Mouse (Mus musculus): ENCODE results near the gene Elovl6.

The Elovl6 gene

DNA sequence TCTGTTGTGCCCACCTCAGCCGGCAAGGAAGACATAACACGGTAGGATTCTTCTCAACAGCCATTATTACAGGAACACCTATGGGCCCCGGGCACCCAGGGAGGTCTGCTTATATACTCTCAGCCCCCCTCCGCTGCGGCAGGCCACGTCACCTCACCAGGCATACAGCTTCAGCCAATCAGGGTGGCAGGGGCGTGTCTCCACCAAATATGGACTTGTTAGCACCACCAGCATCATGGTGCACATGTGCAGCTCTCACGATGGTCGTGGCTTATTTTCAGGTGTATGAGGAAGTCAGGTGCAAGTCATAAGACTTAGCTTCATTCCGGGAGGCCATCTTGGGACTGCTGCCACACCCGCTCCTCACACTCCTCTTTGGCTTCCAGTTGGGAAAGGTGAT lies 9.3 kb downstream of the Elovl6 start:
- no peak for DNase-seq (ENCODE audit: low read depth, low spot score)

DNA sequence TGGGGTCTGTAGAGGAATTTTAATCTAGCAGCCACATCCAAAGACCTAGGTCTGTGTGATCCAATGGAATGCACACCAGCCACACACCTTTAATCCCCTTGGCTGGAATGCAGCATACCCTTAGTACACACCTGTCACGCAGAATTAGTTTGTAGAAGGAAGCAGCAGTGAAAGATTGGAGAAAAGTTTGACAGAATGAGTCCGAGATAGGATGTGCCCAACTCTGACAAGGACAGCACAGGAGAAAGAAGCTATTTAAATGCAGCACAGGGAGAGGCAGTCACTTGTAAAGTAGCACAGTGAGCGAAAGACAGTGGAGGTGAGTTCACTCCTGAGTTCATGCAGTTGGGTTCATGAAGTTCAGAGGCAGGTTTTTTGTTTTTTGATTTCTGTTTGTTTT lies 11.2 kb downstream of the Elovl6 start:
- no peak for DNase-seq (ENCODE audit: low read depth, low spot score)

DNA sequence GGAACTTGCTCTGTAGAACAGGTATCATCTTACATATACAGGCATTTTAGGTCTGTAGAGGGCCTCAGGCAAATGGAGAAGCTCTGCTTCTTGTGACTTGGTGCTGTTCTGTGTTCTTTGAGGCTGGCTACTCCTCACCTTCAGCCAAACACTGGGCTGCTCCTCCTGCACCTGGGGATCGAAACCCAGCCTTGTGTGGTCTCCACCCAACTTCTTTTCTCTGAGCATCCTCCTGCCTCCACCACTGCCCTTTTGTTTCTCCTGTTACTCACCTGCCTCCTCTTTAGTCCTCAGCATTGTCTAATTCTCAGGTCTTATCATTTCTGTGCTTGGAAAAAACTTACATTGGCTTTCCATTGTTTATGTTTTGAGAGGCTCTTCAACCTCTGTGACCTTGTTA lies 12.1 kb downstream of the Elovl6 start:
- no peak for DNase-seq (ENCODE audit: low read depth, low spot score)

DNA sequence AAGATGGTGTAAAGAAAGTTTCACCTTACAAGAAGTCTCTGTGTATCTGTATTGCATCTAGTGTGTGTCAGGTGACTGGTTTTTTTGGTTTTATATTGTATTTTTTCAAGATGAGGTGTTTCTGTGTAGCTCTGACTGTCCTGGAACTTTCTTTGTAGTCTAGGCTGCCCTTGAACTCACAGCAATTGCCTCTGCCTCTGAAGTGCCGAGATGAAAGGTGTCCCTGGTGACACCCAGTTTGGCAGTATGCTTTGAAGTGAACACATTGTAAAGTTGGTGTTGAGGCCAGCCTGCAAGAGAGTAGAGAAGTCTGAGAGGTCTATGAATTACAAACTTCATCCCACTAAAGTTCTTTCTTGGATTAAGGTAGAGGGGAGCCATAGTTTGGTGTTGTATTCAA lies 13.1 kb downstream of the Elovl6 start:
- no peak for DNase-seq (ENCODE audit: low read depth, low spot score)

DNA sequence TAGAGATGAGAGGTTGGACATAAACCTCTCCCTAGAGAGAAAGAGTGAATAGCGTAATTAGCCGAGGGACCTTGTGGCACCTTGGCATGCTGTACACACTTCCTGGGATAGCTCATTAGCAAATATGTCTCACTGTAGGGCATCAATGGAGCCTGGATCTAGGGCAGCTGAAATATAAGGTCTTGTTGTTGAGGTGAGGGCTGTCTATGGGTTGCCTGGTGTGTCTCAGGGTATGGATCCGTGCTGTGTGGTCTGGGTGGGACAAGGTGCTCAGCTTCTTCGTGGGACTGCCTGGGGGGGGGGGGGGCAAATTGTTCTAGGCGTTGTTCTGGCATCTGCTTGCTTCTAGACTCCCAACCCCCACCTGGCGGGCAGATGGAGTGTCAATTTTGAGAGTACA lies 13.6 kb downstream of the Elovl6 start:
- DNase-seq (ENCODE audit: low read depth, low spot score) = no peak

DNA sequence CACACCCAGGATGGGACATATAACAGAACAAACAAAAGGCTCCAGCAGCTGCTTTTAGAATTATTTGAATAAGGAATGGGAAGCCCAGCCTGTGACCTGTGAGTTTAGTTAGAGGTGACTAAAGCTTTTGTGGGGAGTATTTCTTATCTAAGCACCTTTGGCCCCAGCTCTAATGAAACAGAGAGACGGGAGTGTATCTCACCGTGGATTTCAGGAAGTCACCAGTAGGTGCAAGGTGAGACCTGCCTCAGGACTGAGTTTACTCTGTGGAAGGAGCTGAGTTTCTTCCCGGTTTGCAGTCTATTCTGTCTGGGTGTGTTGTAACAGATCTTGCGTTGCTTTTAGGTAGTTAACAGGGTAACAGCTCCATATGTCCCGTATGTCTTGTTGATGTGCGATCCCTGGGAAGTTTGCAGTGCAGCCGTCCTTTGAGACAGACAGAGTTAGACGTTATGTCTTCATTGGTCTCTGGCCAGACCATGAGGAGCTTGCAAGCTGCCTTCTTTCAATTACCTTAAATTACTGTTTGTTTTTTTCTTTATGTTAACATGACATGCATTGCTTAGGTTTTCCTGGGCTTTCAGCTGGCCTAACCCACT lies 15.8 kb downstream of the Elovl6 start:
- DNase-seq (ENCODE audit: low read depth, low spot score) = no peak

DNA sequence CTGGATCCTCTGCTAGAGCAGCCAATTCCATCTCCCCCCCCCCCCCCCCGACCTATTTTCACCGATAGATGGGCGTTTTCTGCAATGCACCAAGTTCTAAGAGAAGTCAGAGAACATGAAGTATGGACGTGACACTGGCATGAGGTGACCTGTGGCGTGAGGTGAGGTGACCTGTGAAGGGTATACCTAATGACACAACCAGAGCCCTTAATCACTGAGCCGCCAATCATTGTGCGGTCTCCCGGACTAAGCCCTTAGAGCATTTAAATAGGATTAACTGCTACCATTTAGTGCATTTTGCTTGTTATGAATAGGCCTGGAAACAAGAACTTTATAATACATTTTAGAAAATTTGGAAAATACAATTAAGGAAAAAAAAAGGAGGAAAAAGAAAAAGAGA lies 16.6 kb downstream of the Elovl6 start:
- no peak for DNase-seq (ENCODE audit: low read depth, low spot score)

DNA sequence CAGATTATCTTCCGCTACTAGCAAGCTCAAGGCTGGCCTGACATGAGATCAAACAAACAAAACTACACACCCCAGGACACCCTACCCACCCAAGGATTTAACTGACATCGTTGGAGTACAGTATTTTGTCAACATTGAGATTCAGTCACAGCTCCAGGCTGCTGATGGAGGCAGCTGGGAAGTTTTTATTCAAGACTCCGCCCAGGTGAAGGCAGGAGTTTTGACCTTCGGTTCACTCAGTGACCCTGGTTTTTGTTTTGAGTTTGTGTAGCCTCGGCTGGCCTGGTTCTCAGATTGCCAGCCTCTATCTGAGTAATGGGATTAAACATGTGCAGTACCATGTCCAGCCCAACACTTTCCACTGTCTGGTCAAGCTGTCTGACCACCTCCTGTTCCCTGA lies 17.4 kb downstream of the Elovl6 start:
- no peak for DNase-seq (ENCODE audit: low read depth, low spot score)

DNA sequence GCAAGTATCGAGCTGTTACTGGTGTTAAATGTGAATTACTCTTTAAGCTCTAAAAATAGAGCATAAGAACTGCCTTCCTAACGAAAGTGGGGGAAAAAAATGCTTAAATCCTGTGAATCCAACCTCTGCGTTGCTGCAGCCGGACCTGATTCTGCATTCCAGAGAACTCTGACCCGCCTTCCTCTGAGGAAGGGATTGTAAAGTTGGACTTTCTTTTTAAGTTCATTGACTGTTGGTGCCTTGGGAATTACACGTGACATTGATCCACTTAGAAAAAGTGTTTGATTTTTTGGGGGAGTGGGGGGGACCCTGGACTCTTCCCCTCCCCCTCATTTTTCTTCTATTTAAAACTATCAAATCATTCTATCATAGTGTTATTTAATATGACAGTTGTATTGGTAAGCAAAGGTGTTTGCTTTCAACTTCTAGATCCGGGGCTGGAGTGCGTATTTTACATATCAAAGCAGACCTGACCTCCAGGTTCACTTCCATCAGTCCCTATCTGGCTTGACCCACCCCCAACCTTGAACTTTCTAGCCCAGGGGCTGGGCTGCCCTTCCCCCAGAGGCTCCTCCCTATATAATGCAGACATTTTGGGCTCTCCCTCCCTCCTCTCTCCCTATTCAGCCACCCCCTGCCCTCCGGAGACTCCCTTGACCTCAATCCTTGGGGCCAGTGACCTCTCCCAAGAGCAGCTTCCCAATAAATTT lies 19.6 kb downstream of the Elovl6 start:
- DNase-seq (ENCODE audit: low read depth, low spot score) = no peak

DNA sequence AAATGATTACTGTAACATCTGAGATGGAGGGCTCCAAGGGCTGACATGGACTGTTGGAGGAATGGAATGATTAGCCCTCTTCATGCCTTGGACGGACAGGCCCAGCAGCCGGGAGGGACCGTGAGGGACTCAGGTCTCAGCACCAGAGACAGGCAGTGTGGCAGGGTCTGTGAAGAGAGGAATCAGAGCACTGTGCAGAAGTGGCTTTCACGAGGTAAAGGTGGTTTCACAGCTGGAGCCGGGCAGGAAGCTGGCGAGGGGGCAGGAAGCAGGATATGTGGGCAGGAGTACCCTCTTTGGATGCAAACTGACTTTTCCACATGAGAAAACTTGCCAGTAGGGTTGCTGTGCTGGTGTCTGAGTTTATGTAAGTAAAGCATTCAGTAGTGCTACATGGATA lies 20.2 kb downstream of the Elovl6 start:
- DNase-seq (ENCODE audit: low read depth, low spot score) = no peak

DNA sequence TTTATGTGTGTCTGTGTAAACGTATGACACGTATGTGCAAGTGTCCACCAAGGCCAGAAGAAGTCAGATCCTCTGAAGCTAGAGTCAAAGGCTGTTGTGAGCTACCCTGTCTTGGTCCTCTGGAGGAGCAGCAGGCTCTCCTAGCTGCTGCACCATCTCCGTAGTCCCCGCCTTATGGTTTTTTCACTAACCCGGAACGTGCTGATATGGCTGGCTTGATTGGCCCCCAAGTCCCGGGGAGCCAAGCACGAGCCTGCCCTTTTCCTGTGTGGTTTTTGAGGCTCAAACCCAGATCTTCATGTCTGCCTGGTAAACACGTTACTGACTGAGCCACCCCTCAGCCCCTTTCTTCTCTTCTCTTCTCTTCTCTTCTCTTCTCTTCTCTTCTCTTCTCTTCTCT lies 21.0 kb downstream of the Elovl6 start:
- DNase-seq (ENCODE audit: low read depth, low spot score) = no peak

DNA sequence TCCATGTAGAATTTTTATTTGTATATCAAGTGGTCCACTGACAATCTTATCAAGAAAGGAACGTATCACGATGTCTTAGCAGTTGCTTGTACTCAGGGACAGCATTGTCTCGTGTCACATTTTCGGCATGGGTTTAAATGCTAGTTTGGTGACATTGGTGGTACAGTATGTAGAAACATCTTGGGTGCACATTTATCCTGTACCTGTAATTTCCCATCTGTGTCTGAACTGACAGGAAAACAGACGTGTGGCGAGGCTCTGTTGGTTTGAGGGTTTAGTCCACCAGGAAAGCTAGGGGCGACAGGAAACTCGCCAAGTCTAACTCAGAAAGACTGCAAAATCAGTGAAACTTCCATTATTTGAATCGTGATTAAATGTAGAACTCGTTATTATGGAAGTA lies 21.5 kb downstream of the Elovl6 start:
- DNase-seq (ENCODE audit: low read depth, low spot score) = no peak

DNA sequence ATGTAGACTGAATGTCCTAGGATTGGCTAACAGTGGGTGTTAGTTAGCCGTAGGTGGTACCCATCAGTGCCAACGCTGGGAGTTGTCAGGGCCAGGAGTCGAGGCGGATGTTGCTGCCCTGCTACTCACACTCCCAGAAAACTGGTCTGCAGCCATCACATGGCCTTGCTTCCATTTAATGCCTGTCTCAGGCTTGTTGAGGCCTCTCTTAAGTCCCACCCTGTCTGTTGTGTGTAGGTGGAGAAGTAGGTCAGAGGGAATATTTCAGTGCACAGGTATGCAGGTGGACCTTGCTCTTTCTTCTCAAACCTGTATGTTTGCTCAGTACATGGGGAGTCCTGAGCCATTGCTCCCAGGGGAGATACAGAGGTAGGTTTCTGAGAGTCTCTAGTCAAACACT lies 22.3 kb downstream of the Elovl6 start:
- no peak for DNase-seq (ENCODE audit: low read depth, low spot score)

DNA sequence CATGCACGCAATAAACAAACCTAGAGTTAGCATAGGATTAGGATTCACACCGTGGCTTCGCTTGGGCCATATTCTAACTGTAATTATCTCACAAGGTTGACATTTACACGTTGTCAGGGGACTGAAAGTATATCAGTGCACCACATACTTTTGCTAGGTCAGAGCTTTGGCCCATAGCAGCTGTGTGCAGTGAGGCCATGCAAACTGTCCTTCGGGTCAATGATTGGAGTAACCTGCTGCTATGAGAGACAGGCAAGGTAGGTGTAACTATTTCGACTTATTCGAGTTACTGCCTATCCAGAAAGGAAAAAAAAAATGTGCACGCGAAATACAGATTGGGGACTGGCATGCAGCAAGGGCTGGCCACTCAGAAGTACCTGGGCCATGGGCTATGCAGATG lies 24.9 kb downstream of the Elovl6 start:
- DNase-seq (ENCODE audit: low read depth, low spot score) = no peak

DNA sequence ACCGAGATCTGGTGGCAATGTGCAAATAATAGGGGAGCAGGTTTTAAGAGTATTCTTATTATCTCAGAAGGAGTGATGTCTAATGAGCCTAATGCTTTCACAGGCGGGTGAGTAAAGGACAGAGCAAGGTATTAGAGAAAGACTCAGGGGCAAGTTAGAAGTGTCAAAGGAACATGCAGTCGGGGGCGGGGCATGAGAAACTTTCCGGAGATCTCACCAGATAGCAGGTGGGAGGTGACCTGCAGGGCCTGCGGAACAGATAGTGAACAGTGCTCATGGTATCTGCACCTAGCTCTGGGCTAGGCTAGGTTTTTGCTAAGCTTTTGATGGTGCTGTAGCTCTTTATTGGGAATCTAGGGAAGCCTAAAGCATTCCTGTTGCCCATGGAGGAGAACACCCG lies 25.4 kb downstream of the Elovl6 start:
- DNase-seq (ENCODE audit: low read depth, low spot score) = no peak

DNA sequence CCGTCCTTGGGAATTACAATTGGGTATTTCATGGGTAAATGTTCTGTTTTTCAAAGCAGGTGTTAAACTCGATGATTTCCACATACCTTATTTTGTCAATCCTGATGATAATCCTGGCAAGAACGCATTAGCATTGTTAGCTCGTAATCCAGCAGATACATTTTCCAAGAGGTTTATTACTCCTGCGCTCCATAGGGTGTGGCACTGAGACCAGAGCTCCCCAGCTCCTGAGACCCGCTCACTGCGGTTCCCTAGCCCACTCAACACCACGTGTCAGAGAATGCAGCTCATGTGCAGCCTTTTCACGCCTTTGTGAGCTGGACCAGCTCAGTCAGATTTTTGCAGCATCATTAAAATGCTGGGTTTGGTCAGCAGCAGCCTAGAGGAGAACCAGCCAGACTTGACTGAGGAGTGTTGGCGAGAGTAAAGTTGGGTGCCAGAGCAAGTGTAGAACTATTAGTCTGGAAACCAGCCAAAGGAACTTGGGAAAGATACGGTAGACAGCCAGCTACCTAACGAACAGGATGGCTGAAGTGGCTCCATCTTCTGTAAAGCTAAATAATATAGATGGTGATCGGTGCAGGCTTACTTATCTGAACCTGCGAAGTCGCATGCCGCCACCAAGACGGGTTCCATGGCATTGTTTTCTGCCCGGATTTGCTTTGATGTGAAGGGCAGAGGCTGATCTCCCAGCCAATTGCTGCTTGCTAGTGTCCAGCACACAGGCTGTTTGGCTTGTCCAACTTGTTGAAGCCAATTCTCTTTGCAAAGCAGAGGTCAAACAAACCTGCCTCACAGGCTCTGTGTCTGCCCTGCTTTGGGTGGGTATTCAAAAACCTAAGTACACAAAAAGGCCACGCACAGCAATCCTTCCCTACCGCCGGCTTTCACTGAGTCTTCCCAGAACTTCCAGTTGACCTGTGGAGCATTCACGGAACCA lies 26.1 kb downstream of the Elovl6 start:
- no peak for DNase-seq (ENCODE audit: low read depth, low spot score)

DNA sequence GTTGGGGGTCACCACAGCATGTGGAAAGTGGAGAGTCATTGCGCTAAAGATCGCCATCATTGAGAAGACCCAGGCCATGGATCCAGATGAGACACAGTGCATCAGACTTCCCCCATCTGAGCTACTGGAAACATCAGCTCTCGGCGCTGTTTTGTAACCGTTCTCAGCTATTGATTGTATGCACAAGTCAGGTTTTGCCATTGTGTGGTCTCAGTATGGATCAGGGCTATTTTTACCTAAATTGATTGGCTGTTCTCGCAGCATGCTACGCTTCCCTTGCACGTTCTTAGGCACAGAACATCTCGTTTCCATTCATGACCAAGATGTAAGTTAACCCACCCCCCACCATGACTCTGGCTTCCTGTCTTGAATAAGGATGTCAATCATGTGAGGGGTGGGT lies 27.9 kb downstream of the Elovl6 start:
- no peak for DNase-seq (ENCODE audit: low read depth, low spot score)

DNA sequence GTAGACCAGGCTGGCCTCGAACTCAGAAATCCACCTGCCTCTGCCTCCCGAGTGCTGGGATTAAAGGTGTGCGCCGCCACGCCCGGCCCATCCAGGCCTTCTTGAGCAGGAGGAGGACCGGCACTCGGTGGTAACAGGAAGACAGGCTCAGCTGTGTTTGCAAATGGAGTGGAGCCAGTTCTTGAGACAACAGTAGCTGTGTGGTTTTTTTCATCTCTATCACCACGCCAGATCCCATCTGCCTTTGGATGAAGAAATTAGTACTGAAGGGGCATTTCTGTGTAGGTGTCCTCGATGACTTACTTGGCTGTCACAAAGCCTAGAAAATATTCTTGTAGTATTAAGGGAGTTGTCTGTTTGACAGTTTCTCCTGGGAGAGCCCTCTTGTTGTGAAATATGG lies 28.9 kb downstream of the Elovl6 start:
- no peak for DNase-seq (ENCODE audit: low read depth, low spot score)

DNA sequence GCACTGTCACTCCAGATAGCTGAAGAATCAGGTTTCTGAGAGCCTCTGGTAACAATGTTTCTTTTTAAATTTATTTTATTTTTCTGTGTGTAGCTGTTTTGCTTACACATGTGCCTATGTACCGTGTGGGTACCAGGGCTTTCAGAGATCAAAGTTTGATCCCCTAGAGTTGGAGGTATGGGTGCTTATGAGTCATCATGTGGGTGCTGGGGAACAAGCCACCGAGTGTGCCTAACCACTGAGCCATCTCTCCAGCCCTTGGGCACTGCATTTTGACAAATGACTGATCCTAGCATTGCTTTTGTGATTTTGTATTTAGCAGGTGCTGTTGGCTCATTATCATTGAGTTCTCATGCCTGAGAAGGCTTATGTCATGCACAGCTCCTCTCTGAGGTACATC lies 29.7 kb downstream of the Elovl6 start:
- DNase-seq (ENCODE audit: low read depth, low spot score) = no peak

DNA sequence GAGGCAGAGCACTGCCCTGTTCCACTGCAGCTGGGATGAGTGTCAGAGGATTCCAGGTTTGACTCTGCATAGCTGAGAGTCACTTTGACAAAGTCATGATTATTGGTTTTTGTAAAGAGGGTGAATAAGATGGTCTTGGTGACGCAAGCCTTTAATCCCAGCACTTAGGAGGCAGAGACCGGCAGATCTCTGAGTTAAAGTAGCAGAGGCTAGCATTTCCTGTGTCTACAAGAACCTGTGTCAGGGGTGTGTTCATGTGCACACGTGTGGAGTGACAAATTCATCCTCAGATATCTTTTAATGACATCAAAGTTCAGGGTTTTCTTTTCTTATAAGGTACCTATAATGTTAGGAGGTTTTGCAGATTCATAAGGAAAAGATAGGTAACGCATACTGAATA lies 30.3 kb downstream of the Elovl6 start:
- no peak for DNase-seq (ENCODE audit: low read depth, low spot score)

DNA sequence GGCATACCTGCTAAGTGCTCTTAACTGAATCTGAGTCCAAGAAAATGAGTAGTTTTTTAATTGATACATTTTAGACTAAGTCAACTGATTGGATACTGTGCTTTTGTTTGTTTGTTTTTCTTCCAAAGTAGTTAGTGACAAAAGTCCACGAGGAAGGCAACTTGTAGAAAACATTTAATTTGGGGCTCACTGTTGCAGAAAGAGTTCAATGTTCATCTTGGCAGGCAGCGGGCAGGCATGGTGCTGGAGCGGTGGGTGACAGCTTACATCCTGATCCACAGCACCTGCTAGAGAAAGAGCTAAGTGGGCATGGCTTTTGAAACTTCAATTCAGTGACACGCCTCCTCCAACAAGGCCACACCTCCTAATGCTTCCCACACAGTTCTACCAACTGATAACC lies 31.7 kb downstream of the Elovl6 start:
- DNase-seq (ENCODE audit: low read depth, low spot score) = no peak

DNA sequence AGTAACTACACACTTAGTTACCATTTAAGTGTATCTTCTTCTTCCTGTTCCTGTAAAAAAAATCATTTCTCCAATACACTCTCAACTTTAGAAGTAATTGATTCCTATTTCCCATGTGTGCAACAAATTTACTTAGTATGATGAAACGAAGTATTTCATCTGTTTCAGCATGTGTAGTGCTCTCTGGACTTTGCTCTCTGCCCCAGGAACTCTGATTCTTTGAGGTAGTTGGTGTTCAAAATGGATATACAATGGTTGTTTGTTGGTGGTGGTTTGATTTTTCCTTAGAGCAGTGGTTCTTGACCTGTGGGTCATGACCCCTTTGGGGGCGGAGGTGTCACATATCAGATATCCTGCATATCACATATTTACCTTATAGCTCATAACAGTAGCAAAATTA lies 32.7 kb downstream of the Elovl6 start:
- DNase-seq (ENCODE audit: low read depth, low spot score) = no peak

DNA sequence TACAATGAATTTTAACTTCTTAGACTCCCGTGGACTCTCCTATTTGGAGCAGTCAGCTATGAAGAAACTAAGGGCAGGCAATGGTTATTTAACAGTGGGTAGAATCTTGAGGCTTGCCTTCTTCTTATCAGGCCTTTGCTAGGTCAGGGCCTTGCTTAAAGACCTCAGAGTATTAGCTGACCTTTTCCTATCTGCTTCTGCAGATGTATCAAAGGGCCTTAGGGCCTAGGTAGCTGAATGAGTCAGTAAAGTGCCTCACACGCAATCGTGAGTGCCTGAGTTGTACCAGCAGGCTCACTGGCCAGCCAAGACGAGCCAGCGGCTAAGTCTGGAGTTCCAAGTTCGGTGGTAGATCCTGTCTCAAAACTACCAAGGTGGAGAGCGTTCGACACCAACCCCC lies 33.3 kb downstream of the Elovl6 start:
- no peak for DNase-seq (ENCODE audit: low read depth, low spot score)
